Mouse (Mus musculus) olfactory bulb, adult 2 months (tissue): ENCODE measurements around the gene Gemin4.

Source experiments
- CTCF ChIP-seq: fragments of 200-500 bp; IDR thresholded peaks from 2 replicates; pipeline ENCODE4 v1.5.1; 2012; ENCODE audit warnings: low read depth, mild to moderate bottlenecking, low read length, moderate library complexity; ENCODE audit not compliant: insufficient read depth
- POLR2A ChIP-seq: fragments of 200-500 bp; IDR thresholded peaks from 2 replicates; pipeline ENCODE4 v1.6.1; 2012; ENCODE audit warnings: mild to moderate bottlenecking, low read depth, low read length, moderate library complexity; ENCODE audit not compliant: insufficient read depth

DNA sequence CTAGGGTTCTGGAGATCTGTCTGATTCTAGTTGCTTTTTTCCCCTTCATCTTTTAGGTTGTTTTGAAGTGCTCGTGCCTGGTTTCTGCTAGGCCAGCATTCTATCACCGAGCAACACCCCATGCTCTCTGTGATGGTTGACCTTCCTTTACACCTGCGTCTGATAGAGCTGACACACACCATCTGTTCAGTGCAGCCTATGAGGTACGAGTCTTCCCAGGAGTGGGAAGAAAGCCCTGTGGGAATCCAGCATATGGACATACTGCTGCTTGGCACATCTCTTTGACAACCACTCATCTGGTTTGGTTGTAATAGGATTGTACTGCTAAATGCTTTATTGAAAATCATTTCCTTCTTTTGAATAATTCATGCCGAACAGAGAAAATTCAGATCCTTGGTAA, 47.3 kb downstream of the Gemin4 start:
- no peak for TF ChIP-seq CTCF
- TF ChIP-seq POLR2A, result no peak
